Mouse (Mus musculus) lung, postnatal 0 days (tissue): ENCODE results near the gene Ikzf4. TPM values are rescaled to one million over a fixed set of nuclear protein-coding genes. Genes with fewer than 3 reads are reported as not detected.
A peak's percentile ranks its signal among the peaks of the same experiment; 100 is the strongest.

ENCODE experiments used
- ATAC-seq: fragments of 200-750 bp; cut with Nextera tagmentation; 2 replicates; pipeline ENCODE4 v1.8.0; 2017; ENCODE audit warnings: moderate library complexity
- DNase-seq: peaks from one replicate; pipeline ENCODE4 v3.0.0-alpha.2; 2016; ENCODE audit warnings: low spot score
- H3K27ac ChIP-seq: fragments of 300-500 bp; sonication (generic); 2 replicates; pipeline ENCODE4 v1.5.1; 2014; ENCODE audit warnings: antibody characterized with exemption, mild to moderate bottlenecking, low read length, mixed read lengths
- H3K27me3 ChIP-seq: fragments of 300-500 bp; sonication (generic); replicated peaks from 2 replicates; pipeline ENCODE4 v1.6.1; 2014; ENCODE audit warnings: low read length, mixed read lengths; ENCODE audit not compliant: insufficient read depth
- H3K36me3 ChIP-seq: fragments of 300-500 bp; sonication (generic); 2 replicates; pipeline ENCODE4 v1.6.1; 2014; ENCODE audit warnings: low read length, mixed read lengths; ENCODE audit not compliant: insufficient read depth
- H3K4me1 ChIP-seq: fragments of 300-500 bp; sonication (generic); 2 replicates; pipeline ENCODE4 v1.6.1; 2014; ENCODE audit warnings: antibody characterized with exemption, low read depth, low read length, mixed read lengths; ENCODE audit not compliant: insufficient read depth
- H3K4me2 ChIP-seq: fragments of 300-500 bp; sonication (generic); replicated peaks from 2 replicates; pipeline ENCODE4 v1.6.1; 2014; ENCODE audit warnings: low read depth, mild to moderate bottlenecking, low read length, moderate library complexity, mixed read lengths
- H3K4me3 ChIP-seq: fragments of 300-500 bp; sonication (generic); 2 replicates; pipeline ENCODE4 v1.5.1; 2014; ENCODE audit warnings: low read depth, low read length
- H3K9ac ChIP-seq: fragments of 300-500 bp; sonication (generic); replicated peaks from 2 replicates; pipeline ENCODE4 v1.6.1; 2014; ENCODE audit warnings: low read depth, mild to moderate bottlenecking
- H3K9me3 ChIP-seq: fragments of 300-500 bp; sonication (generic); 2 replicates; pipeline ENCODE4 v1.6.1; 2016; ENCODE audit warnings: low read length, mixed read lengths
- CTCF ChIP-seq: IDR thresholded peaks from 2 replicates; pipeline ENCODE4 v1.5.1; 2016; ENCODE audit warnings: antibody characterized with exemption, mild to moderate bottlenecking
- EP300 ChIP-seq: IDR thresholded peaks from 2 replicates; pipeline ENCODE4 v1.6.1; 2016; ENCODE audit warnings: antibody characterized with exemption, mild to moderate bottlenecking, control low read depth
- WGBS: fragments of 180-500 bp; shearing (Covaris S2); extraction: QIAGEN DNeasy Blood & Tissue Kit; methylation state at CpG from one replicate; pipeline ENCODE4 v1.1.7; 2014; 5-methylcytosine and 5-hydroxymethylcytosine counted together
- microRNA-seq: library from miRNA; unstranded; fragments of <30 nt; microRNA quantifications from one replicate; pipeline ENCODE4, GENCODE M21; 2016
- polyA plus RNA-seq: library from polyadenylated mRNA; unstranded; fragments of >200 nt; fragmentation: Nextera tagmentation; extraction: Ambion mirVana; gene quantifications from 2 replicates; pipeline ENCODE4 v1.2.1, GENCODE M21; 2015

Gene Ikzf4
- polyA plus RNA-seq, 1 experiment from 2014 or later = 1.3 TPM

DNA sequence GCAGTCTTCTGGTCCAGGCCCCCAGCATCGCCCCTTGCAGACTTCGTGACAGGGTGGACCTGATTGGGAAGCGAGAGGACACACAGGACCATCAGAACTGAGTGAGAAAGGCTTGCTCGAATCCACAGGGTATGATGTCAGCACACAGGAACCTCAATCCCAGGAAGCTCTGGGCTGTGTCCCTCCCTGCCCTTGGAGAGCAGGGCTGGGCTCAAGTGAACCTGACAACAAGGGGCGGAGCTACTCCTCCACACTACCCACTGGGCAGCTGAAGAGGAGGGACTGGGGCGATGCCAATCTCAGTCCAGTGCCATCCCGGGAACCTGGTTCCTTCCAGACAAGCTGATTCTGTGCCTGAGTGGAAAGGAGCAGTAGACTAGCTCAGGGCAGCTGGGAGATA, 62.1 kb downstream of the Ikzf4 start:
- H3K27me3 ChIP-seq = no peaks in the 10 kb centered on the region
- H3K4me3 ChIP-seq = peak overlapping the region; percentile 12; the same call in 1 of the 2 replicates
- 16% methylated on average over 7 of the region's 7 CpGs for WGBS

More for the DNA sequence above, 62.1 kb downstream of the Ikzf4 start:
- ATAC-seq (peak; percentile 94), DNase-seq (peak; percentile 94)
- H3K4me2 ChIP-seq = peak overlapping the region; percentile 49
- no peaks in the 10 kb centered on the region for H3K9me3 ChIP-seq
- H3K36me3 ChIP-seq = no peaks in the 10 kb centered on the region
- no peak for TF ChIP-seq EP300
- no peak for TF ChIP-seq CTCF
- peak overlapping the region; percentile 84 for H3K27ac ChIP-seq
- H3K9ac ChIP-seq = 0 out of 2 replicates have a peak overlapping the region, but pooled peaks have one; percentile 8
- no peaks in the 10 kb centered on the region for H3K4me1 ChIP-seq

Small RNAs within 50 kb of the gene (microRNA-seq; reads per million reads assigned to microRNA genes)
- gene Mir6917 = not detected

Other genes starting within 250 kb of the Ikzf4 start
- 0.15 TPM in 1 of 2 replicates, not detected in the other for gene Slc39a5, start 244.8 kb downstream of the Ikzf4 start, polyA plus RNA-seq
- 48.6 and 54.7 TPM in 2 replicates for gene Nabp2, start 234.5 kb downstream of the Ikzf4 start, polyA plus RNA-seq
- 31.3 and 32.2 TPM in 2 replicates for gene Rnf41, start 234.3 kb downstream of the Ikzf4 start, polyA plus RNA-seq
- 28.9 and 33.0 TPM in 2 replicates for gene Smarcc2, start 186.7 kb downstream of the Ikzf4 start, polyA plus RNA-seq
- gene Myl6, start 151.8 kb downstream of the Ikzf4 start, polyA plus RNA-seq = 1,888 and 2,049 TPM in 2 replicates
- gene Myl6b, start 147.3 kb downstream of the Ikzf4 start, polyA plus RNA-seq = 5.5 and 5.9 TPM in 2 replicates
- 31.1 and 38.2 TPM in 2 replicates for gene Esyt1, start 120.1 kb downstream of the Ikzf4 start, polyA plus RNA-seq
- gene Zc3h10, start 98.2 kb downstream of the Ikzf4 start, polyA plus RNA-seq = 13.6 and 15.3 TPM in 2 replicates
- gene Rpl41, start 96.7 kb downstream of the Ikzf4 start, polyA plus RNA-seq = 2,921 and 3,267 TPM in 2 replicates
- 64.2 and 66.5 TPM in 2 replicates for gene Pa2g4, start 80.0 kb downstream of the Ikzf4 start, polyA plus RNA-seq
- 21.4 and 22.6 TPM in 2 replicates for gene Erbb3, start 56.3 kb downstream of the Ikzf4 start, polyA plus RNA-seq
- gene Rps26, start 19.2 kb downstream of the Ikzf4 start, polyA plus RNA-seq = 459 and 465 TPM in 2 replicates
- gene Suox, start 28.1 kb upstream of the Ikzf4 start, polyA plus RNA-seq = 12.3 and 12.6 TPM in 2 replicates
- gene Rab5b, start 50.3 kb upstream of the Ikzf4 start, polyA plus RNA-seq = 69.1 and 71.8 TPM in 2 replicates
- 1.0 and 1.4 TPM in 2 replicates for gene Pmel, start 58.2 kb upstream of the Ikzf4 start, polyA plus RNA-seq
- 33.9 and 34.7 TPM in 2 replicates for gene Cdk2, start 59.0 kb upstream of the Ikzf4 start, polyA plus RNA-seq
- gene Dgka, start 98.9 kb upstream of the Ikzf4 start, polyA plus RNA-seq = 16.8 and 17.9 TPM in 2 replicates
- gene Pym1, start 101.9 kb upstream of the Ikzf4 start, polyA plus RNA-seq = 23.4 and 24.9 TPM in 2 replicates
- gene Mmp19, start 144.9 kb upstream of the Ikzf4 start, polyA plus RNA-seq = 8.2 and 9.8 TPM in 2 replicates
- gene Dnajc14, start 158.1 kb upstream of the Ikzf4 start, polyA plus RNA-seq = 44.0 and 51.9 TPM in 2 replicates
- gene Tmem198b, start 158.4 kb upstream of the Ikzf4 start, polyA plus RNA-seq = 13.6 and 13.8 TPM in 2 replicates
- gene Sarnp, start 171.3 kb upstream of the Ikzf4 start, polyA plus RNA-seq = 113 and 119 TPM in 2 replicates
- 59.8 and 62.1 TPM in 2 replicates for gene Ormdl2, start 175.7 kb upstream of the Ikzf4 start, polyA plus RNA-seq
- 1.6 and 2.1 TPM in 2 replicates for gene Gdf11, start 245.7 kb upstream of the Ikzf4 start, polyA plus RNA-seq